Mouse (Mus musculus) MEL (cell line): ENCODE results near the gene Pitx3. TPM values are rescaled to one million over a fixed set of nuclear protein-coding genes. Genes with fewer than 3 reads are reported as not detected.

Source experiments
- DNase-seq: peaks from one replicate; pipeline ENCODE4 v3.0.0; 2011; ENCODE audit warnings: low read depth, low spot score
- H3K27ac ChIP-seq: 2 replicates; pipeline ENCODE4 v1.5.1; 2012; ENCODE audit warnings: low read depth, mild to moderate bottlenecking, control low read depth, low read length, moderate library complexity; ENCODE audit not compliant: control insufficient read depth
- H3K27me3 ChIP-seq, 2 experiments: fragments of 150-350 bp in 1 of 2; sonication (generic) in 1 of 2; 2 replicates each; pipeline ENCODE4 v1.6.1; 2012; ENCODE audit warnings: low read length in 2 of 2, mild to moderate bottlenecking in 2 of 2, improper control_type of control experiment in 1 of 2, moderate library complexity in 1 of 2; ENCODE audit not compliant: insufficient read depth in 2 of 2, control insufficient read depth in 1 of 2
- H3K36me3 ChIP-seq, 2 experiments: 2 replicates each; pipeline ENCODE4 v1.6.1; 2012 to 2014; ENCODE audit warnings: low read length in 2 of 2, improper control_type of control experiment in 1 of 2, inconsistent platforms in 1 of 2, mild to moderate bottlenecking in 1 of 2; ENCODE audit not compliant: insufficient read depth in 2 of 2, control insufficient read depth in 1 of 2
- H3K4me1 ChIP-seq, 2 experiments: fragments of 150-350 bp in 1 of 2; sonication (generic) in 1 of 2; 2 replicates each; pipeline ENCODE4 v1.6.1; 2012; ENCODE audit warnings: low read length in 2 of 2, improper control_type of control experiment in 1 of 2, mild to moderate bottlenecking in 1 of 2; ENCODE audit not compliant: insufficient read depth in 2 of 2, control insufficient read depth in 1 of 2
- H3K4me3 ChIP-seq, 2 experiments: fragments of 150-350 bp in 1 of 2; sonication (generic) in 1 of 2; 2 replicates each; pipeline ENCODE4 v1.5.1; 2012; ENCODE audit warnings: low read depth in 2 of 2, low read length in 2 of 2, mild to moderate bottlenecking in 2 of 2, moderate library complexity in 2 of 2, control low read depth in 1 of 2, improper control_type of control experiment in 1 of 2; ENCODE audit not compliant: control insufficient read depth in 1 of 2, insufficient read depth in 1 of 2
- H3K79me2 ChIP-seq: 2 replicates; pipeline ENCODE4 v1.6.1; 2012; ENCODE audit warnings: mild to moderate bottlenecking, low read length, moderate library complexity; ENCODE audit not compliant: control insufficient read depth, poor library complexity, insufficient read depth
- H3K9ac ChIP-seq: 2 replicates; pipeline ENCODE4 v1.6.1; 2012; ENCODE audit warnings: low read depth, mild to moderate bottlenecking, control low read depth, low read length, moderate library complexity; ENCODE audit not compliant: control insufficient read depth, poor library complexity, severe bottlenecking
- H3K9me3 ChIP-seq: fragments of 150-350 bp; sonication (generic); replicated peaks from 2 replicates; pipeline ENCODE4 v1.6.1; 2012; ENCODE audit warnings: mild to moderate bottlenecking, low read length, improper control_type of control experiment, moderate library complexity; ENCODE audit not compliant: insufficient read depth
- BHLHE40 ChIP-seq: IDR thresholded peaks from 2 replicates; pipeline ENCODE4 v1.6.1; 2012; ENCODE audit warnings: low read depth, mild to moderate bottlenecking, inconsistent platforms, low read length, improper control_type of control experiment, borderline replicate concordance
- CHD1 ChIP-seq: IDR thresholded peaks from 2 replicates; pipeline ENCODE4 v1.6.1; 2012; ENCODE audit warnings: low read depth, mild to moderate bottlenecking, inconsistent platforms, low read length, improper control_type of control experiment
- CHD2 ChIP-seq: IDR thresholded peaks from 2 replicates; pipeline ENCODE4 v1.6.1; 2011; ENCODE audit warnings: low read length, improper control_type of control experiment
- GABPA ChIP-seq: IDR thresholded peaks from 2 replicates; pipeline ENCODE4 v1.6.1; 2012; ENCODE audit warnings: low read depth, mild to moderate bottlenecking, inconsistent platforms, low read length, improper control_type of control experiment, moderate library complexity
- GATA1 ChIP-seq: IDR thresholded peaks from 2 replicates; pipeline ENCODE4 v1.6.1; 2011; ENCODE audit warnings: low read depth, low read length, improper control_type of control experiment
- JUND ChIP-seq: IDR thresholded peaks from 2 replicates; pipeline ENCODE4 v1.6.1; 2011; ENCODE audit warnings: low read depth, mild to moderate bottlenecking, improper control_type of control experiment, low read length
- KAT2A ChIP-seq: conservative IDR thresholded peaks from 2 replicates; pipeline ENCODE4 v1.6.1; 2012; ENCODE audit warnings: low read depth, low read length, improper control_type of control experiment, inconsistent platforms
- MAFK ChIP-seq: IDR thresholded peaks from 2 replicates; pipeline ENCODE4 v1.6.1; 2011; ENCODE audit warnings: low read depth, mild to moderate bottlenecking, low read length, improper control_type of control experiment, borderline replicate concordance
- MAX ChIP-seq: IDR thresholded peaks from 2 replicates; pipeline ENCODE4 v1.6.1; 2011; ENCODE audit warnings: low read length, improper control_type of control experiment
- MAZ ChIP-seq: IDR thresholded peaks from 2 replicates; pipeline ENCODE4 v1.6.1; 2012; ENCODE audit warnings: low read depth, mild to moderate bottlenecking, inconsistent platforms, low read length, improper control_type of control experiment
- MEF2A ChIP-seq: IDR thresholded peaks from 2 replicates; pipeline ENCODE4 v1.6.1; 2014; ENCODE audit warnings: low read depth, mild to moderate bottlenecking, inconsistent platforms, low read length, improper control_type of control experiment; ENCODE audit not compliant: poor library complexity, insufficient replicate concordance, severe bottlenecking; ENCODE audit errors: extremely low read depth
- MXI1 ChIP-seq: IDR thresholded peaks from 2 replicates; pipeline ENCODE4 v1.6.1; 2011; ENCODE audit warnings: mild to moderate bottlenecking, low read depth, low read length, improper control_type of control experiment
- MYB ChIP-seq: IDR thresholded peaks from 2 replicates; pipeline ENCODE4 v1.6.1; 2011; ENCODE audit warnings: mild to moderate bottlenecking, low read depth, low read length, improper control_type of control experiment
- MYC ChIP-seq: IDR thresholded peaks from 2 replicates; pipeline ENCODE4 v1.6.1; 2011; ENCODE audit warnings: low read depth, mild to moderate bottlenecking, low read length, improper control_type of control experiment, moderate library complexity
- NELFE ChIP-seq: IDR thresholded peaks from 2 replicates; pipeline ENCODE4 v1.6.1; 2011; ENCODE audit warnings: low read depth, low read length, improper control_type of control experiment
- POLR2A ChIP-seq, 2 experiments: IDR thresholded peaks; 2 replicates each; pipeline ENCODE4 v1.6.1; 2011 to 2012; ENCODE audit warnings: low read length in 2 of 2, mild to moderate bottlenecking in 2 of 2, control low read depth in 1 of 2, improper control_type of control experiment in 1 of 2, low read depth in 1 of 2, moderate library complexity in 1 of 2; ENCODE audit not compliant: control insufficient read depth in 1 of 2, insufficient read depth in 1 of 2, poor library complexity in 1 of 2
- POLR2AphosphoS2 ChIP-seq: IDR thresholded peaks from 2 replicates; pipeline ENCODE4 v1.6.1; 2011; ENCODE audit warnings: low read length, improper control_type of control experiment
- POLR2AphosphoS5 ChIP-seq: IDR thresholded peaks from 2 replicates; pipeline ENCODE4 v1.6.1; 2012; ENCODE audit warnings: low read depth, borderline replicate concordance, mild to moderate bottlenecking, inconsistent platforms, low read length, moderate library complexity, mixed read lengths
- RCOR1 ChIP-seq: IDR thresholded peaks from 2 replicates; pipeline ENCODE4 v1.6.1; 2012; ENCODE audit warnings: low read depth, mild to moderate bottlenecking, inconsistent platforms, low read length, improper control_type of control experiment
- SIN3A ChIP-seq: IDR thresholded peaks from 2 replicates; pipeline ENCODE4 v1.6.1; 2012; ENCODE audit warnings: low read length, improper control_type of control experiment, inconsistent platforms
- SMC3 ChIP-seq: IDR thresholded peaks from 2 replicates; pipeline ENCODE4 v1.6.1; 2011; ENCODE audit warnings: low read depth, low read length, improper control_type of control experiment
- TAL1 ChIP-seq: IDR thresholded peaks from 2 replicates; pipeline ENCODE4 v1.6.1; 2012; ENCODE audit warnings: mild to moderate bottlenecking, inconsistent platforms, low read length, moderate library complexity, mixed read lengths
- TCF12 ChIP-seq: IDR thresholded peaks from 2 replicates; pipeline ENCODE4 v1.6.1; 2014; ENCODE audit warnings: low read depth, mild to moderate bottlenecking, inconsistent platforms, low read length, improper control_type of control experiment, moderate library complexity
- UBTF ChIP-seq: IDR thresholded peaks from 2 replicates; pipeline ENCODE4 v1.6.1; 2012; ENCODE audit warnings: low read depth, mild to moderate bottlenecking, inconsistent platforms, low read length, improper control_type of control experiment, moderate library complexity, borderline replicate concordance; ENCODE audit not compliant: insufficient read depth
- USF2 ChIP-seq, 2 experiments: IDR thresholded peaks; 2 replicates each; pipeline ENCODE4 v1.6.1; 2011 to 2012; ENCODE audit warnings: improper control_type of control experiment in 2 of 2, low read length in 2 of 2, borderline replicate concordance in 1 of 2, inconsistent platforms in 1 of 2, low read depth in 1 of 2, mild to moderate bottlenecking in 1 of 2; ENCODE audit not compliant: insufficient read depth in 1 of 2
- ZC3H11A ChIP-seq: IDR thresholded peaks from 2 replicates; pipeline ENCODE4 v1.6.1; 2012; ENCODE audit warnings: low read depth, mild to moderate bottlenecking, inconsistent platforms, low read length, improper control_type of control experiment
- ZKSCAN1 ChIP-seq: IDR thresholded peaks from 2 replicates; pipeline ENCODE4 v1.6.1; 2012; ENCODE audit warnings: low read depth, mild to moderate bottlenecking, inconsistent platforms, low read length, improper control_type of control experiment, moderate library complexity
- ZMIZ1 ChIP-seq: IDR thresholded peaks from 2 replicates; pipeline ENCODE4 v1.6.1; 2012; ENCODE audit warnings: low read depth, mild to moderate bottlenecking, inconsistent platforms, low read length, improper control_type of control experiment, moderate library complexity
- ZNF384 ChIP-seq: IDR thresholded peaks from 2 replicates; pipeline ENCODE4 v1.6.1; 2012; ENCODE audit warnings: low read depth, mild to moderate bottlenecking, inconsistent platforms, low read length, improper control_type of control experiment
- polyA plus RNA-seq, 2 experiments: library from polyadenylated mRNA; stranded (reverse) in 1 of 2; unstranded in 1 of 2; fragments of >175 nt in 1 of 2; fragments of >200 nt in 1 of 2; gene quantifications; 2 replicates each; pipeline versions ENCODE4 v1.2.1 to v1.2.4; 2012; ENCODE audit warnings: low replicate concordance in 2 of 2, low read depth in 1 of 2; ENCODE audit not compliant: insufficient read length in 2 of 2, insufficient read depth in 1 of 2, missing spikeins in 1 of 2
- total RNA-seq: library from RNA; depleted of rRNA; stranded (reverse); fragments of 300-350 nt; gene quantifications from 2 replicates; pipeline ENCODE4 v1.2.3, GENCODE M21; 2012

Gene Pitx3
- total and polyA plus RNA-seq, 3 experiments: 0.08 to 0.28 TPM; not detected in 1

DNA sequence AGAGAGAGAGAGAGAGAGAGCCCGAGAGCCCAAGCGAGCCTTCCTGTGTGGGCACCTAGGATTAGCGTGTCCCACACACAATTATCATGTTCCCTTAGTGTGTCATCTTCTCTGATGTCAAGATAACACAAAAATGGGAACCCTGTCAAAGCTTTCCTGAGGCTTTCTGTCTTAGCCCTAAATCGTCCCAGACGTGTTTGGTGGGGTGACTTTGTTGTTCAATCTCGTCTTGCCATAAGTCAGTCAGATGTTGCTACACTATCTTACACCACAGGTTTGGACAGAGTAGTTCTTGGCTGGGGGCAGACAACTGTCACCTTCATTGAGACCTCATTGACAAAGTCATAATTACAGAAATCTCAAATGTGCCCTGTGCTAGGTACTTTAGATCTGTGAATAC lies 15.5 kb downstream of the Pitx3 start:
- H3K9me3 ChIP-seq: no peaks in the 10 kb centered on the region
- no peak for TF ChIP-seq TAL1
- no peak for TF ChIP-seq MAX
- TF ChIP-seq GATA1: 0 out of 2 replicates have a peak, but pooled peaks have one; percentile 13
- TF ChIP-seq JUND: no peak
- TF ChIP-seq, all 39 proteins: peak for 1
- Histone ChIP-seq H3K4me3 (peak overlapping the region in 1 of 2 experiments; percentile 60; a peak in 3 of 4 replicates), H3K9ac (peak overlapping the region; percentile 10), H3K27me3 (0 out of 4 replicates have a peak, but pooled peaks cover 0 to 2% of the 10 kb centered on the region in 2 experiments), H3K36me3 (peaks cover 0 to 7% of the 10 kb centered on the region in 2 experiments; a peak in 2 of 4 replicates), H3K4me1 (peaks cover 0 to 15% of the 10 kb centered on the region in 2 experiments; a peak in 2 of 4 replicates), H3K27ac (no peak overlapping the region), H3K79me2 (no peaks in the 10 kb centered on the region; the same call in 1 of the 2 replicates)
- peak; percentile 51 for DNase-seq

DNA sequence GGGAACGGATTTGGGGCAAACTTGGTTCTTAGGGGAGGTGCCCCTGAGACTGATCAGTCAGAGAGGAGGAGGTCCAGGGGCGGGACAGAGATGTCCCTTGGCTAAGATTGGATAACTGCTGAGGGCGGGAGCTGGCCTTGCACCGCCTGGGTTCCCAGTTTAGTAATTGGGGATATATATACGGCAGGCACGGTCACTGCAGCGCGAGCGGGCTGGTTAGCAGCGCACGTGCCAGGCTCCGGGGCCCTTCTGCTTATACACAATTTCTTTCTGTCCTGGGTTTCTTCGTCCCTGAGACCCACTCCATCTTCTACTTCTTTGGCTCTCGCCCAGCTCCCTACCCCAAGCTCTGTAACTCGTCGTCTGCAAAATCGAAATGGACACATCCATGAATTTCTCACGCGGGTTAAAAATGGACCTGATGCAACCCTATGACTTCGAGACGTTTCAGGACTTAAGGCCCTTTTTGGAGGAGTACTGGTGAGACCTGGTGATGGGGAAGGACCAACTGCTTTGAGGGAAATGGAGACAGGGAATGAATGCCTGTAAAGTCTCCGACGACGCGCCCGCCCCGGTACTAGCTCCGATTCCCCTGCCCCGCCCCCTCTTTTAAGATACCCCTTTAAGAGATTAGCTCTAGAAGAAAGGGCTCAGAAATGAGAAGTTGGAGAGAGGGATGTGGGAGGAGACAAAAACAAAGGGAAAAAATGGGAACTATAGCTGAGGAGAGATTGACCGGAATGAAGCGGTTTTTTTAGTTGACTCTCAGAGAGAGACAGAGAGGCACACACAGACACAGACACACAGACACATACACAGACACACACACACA lies 16.2 kb downstream of the Pitx3 start, which contains the start of gene Elovl3:
Gene Elovl3, plus strand, starts transcription at position 204 of the 832 bp plus-strand sequence.
- H3K4me1 ChIP-seq: peaks cover 0 to 12% of the 10 kb centered on the region in 2 experiments; a peak in 2 of 4 replicates
- peak; percentile 97 for DNase-seq
- peak within 1 kb of the TSS; percentile 18; the same call in 1 of the 2 replicates for H3K27ac ChIP-seq
- peaks cover 0 to 4% of the 10 kb centered on the region in 2 experiments; a peak in 1 of 4 replicates for H3K36me3 ChIP-seq
- H3K9ac ChIP-seq: peak within 1 kb of the TSS; percentile 67
- H3K79me2 ChIP-seq: no peaks in the 10 kb centered on the region; the same call in 1 of the 2 replicates
- H3K9me3 ChIP-seq: no peaks in the 10 kb centered on the region
- peaks cover 0 to 2% of the 10 kb centered on the region in 2 experiments; a peak in 1 of 4 replicates for H3K27me3 ChIP-seq
- H3K4me3 ChIP-seq: peak within 1 kb of the TSS; percentile 60 to 61
- TF ChIP-seq POLR2AphosphoS2: peak; percentile 46; the same call in 1 of the 2 replicates
- TF ChIP-seq SMC3: no peak; the same call in 1 of the 2 replicates
- no peak for TF ChIP-seq ZC3H11A
- no peak for TF ChIP-seq CHD1
- no peak for TF ChIP-seq GABPA
- no peak for TF ChIP-seq USF2 (IDR thresholded peaks at IDR 0.05; ENCODE audit: borderline replicate concordance in 1 of 2, insufficient read depth in 1 of 2, low read depth in 1 of 2, low read length in 2 of 2)
- TF ChIP-seq POLR2A (IDR thresholded peaks at IDR 0.05; ENCODE audit: control insufficient read depth in 1 of 2, insufficient read depth in 1 of 2, low read depth in 1 of 2, low read length in 2 of 2, poor library complexity in 1 of 2): peak; percentile 42 to 95; a peak in 2 of 4 replicates
- TF ChIP-seq SIN3A: peak; percentile 84
- TF ChIP-seq BHLHE40: peak; percentile 97
- TF ChIP-seq POLR2AphosphoS5: no peak
- TF ChIP-seq ZMIZ1: peak; percentile 71
- peak; percentile 76 for TF ChIP-seq NELFE
- no peak for TF ChIP-seq ZNF384
- no peak for TF ChIP-seq MEF2A
- TF ChIP-seq CHD2: no peak
- TF ChIP-seq UBTF: no peak
- TF ChIP-seq MYC: peak; percentile 97
- TF ChIP-seq KAT2A: no peak
- TF ChIP-seq RCOR1: peak; percentile 39; the same call in 1 of the 2 replicates
- TF ChIP-seq MAZ: peak; percentile 62; the same call in 1 of the 2 replicates
- TF ChIP-seq ZKSCAN1: no peak
- peak; percentile 98 for TF ChIP-seq MXI1
- no peak for TF ChIP-seq MYB
- TF ChIP-seq TCF12: 0 out of 2 replicates have a peak, but pooled peaks have one; percentile 7
- no peak for TF ChIP-seq MAFK
- peak; percentile 97 for TF ChIP-seq MAX
